Mouse (Mus musculus): ENCODE measurements around the gene Ergic1.

- TF ChIP-seq POLR2A (IDR thresholded peaks at IDR 0.05; ENCODE audit: borderline replicate concordance, extremely low read depth, insufficient read depth, insufficient read length, poor library complexity, severe bottlenecking), result no peak
- TF ChIP-seq CTCF (IDR thresholded peaks at IDR 0.05; ENCODE audit: borderline replicate concordance, extremely low read depth, insufficient read depth, insufficient read length), result no peak
Observed at GRCm38 (mm10) chr17:26644509-26645410, 83.5 kb downstream of the Ergic1 start.

All from brain, embryonic 14.5 days (tissue).